Mouse (Mus musculus): Measurements from ENCODE around the gene Hist1h4f. TPM values are rescaled to one million over a fixed set of nuclear protein-coding genes. Genes with fewer than 3 reads are reported as not detected.
"Not testable (repeated sequence)": the region's sequence is repeated elsewhere in the genome, so short reads cannot be mapped to it uniquely, and the experiment has no call there.

Gene Hist1h4f
- total RNA-seq, 2 experiments from 2014 or later, result 135 to 161 TPM

DNA sequence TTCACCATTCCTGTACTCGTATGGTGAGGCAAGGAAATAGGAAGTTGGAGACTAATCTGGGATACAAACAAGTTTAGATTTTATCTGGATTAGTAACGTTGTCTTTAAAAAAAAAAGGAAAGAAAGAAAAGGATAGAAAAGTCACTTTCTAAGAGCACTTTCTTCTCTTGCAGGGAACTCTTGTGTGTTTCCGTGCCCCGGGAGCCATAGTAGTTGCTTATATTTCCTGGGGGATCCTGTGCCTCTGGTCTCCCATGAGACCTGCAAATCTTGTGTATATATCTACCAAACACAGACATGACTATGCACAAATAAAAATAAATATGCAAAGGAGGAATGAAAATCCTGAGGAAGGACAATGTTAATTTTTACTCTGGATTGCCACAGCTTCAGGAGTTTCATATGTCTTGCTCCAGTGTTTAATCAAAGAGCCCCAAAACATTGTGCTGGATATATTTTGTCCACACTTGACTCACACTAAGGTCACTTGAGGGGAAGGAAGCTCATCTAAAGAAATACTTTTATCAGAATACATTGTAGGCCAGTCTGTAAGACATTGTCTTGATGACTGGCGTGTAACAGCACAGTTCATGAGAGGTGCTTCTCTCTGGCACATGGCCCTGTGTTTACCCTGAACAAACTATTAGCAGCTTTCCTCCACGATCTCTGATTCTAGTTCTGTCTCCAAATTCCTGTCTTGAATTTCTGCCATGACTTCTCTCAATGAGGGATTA is 25.6 kb upstream of the Hist1h4f start:
- DNase-seq (ENCODE audit: low spot score in 2 of 2), result no peak

DNA sequence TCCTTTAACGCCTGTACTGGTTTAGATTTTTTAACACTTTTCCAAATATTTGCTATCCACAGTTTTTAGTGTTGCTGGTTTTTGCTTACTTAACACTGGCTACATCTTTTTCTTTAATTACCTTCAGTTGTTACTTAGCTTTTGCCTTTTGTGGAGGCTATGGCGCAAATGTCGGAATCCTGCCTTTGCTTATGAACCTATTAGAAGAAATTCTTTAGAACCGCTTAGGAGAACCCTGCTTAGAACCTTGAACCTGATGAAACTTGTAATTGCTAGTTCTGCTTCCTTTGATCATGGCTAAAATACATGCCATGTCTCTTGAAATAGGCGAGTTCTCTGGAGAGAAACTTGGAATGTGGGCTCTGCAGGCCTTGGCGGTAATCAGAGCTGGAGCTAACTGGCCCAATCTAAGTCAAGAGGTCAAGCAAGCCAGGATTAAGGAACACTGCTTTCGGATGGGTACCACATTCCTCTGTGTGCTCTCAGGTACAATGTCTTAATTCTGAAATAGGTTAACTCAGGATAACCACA is 25.0 kb upstream of the Hist1h4f start:
- DNase-seq (ENCODE audit: low spot score in 2 of 2), result no peak

DNA sequence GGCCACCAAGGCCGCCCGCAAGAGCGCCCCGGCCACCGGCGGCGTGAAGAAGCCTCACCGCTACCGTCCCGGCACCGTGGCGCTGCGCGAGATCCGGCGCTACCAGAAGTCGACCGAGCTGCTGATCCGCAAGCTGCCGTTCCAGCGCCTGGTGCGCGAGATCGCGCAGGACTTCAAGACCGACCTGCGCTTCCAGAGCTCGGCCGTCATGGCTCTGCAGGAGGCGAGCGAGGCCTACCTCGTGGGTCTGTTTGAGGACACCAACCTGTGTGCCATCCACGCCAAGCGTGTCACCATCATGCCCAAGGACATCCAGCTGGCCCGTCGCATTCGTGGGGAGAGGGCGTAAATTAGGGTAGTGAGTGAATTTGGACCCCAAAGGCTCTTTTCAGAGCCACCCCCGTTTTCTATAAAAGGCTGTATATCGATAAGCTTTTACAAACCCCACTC is 24.4 kb upstream of the Hist1h4f start:
- not testable (repeated sequence) for DNase-seq (ENCODE audit: low spot score in 2 of 2)

DNA sequence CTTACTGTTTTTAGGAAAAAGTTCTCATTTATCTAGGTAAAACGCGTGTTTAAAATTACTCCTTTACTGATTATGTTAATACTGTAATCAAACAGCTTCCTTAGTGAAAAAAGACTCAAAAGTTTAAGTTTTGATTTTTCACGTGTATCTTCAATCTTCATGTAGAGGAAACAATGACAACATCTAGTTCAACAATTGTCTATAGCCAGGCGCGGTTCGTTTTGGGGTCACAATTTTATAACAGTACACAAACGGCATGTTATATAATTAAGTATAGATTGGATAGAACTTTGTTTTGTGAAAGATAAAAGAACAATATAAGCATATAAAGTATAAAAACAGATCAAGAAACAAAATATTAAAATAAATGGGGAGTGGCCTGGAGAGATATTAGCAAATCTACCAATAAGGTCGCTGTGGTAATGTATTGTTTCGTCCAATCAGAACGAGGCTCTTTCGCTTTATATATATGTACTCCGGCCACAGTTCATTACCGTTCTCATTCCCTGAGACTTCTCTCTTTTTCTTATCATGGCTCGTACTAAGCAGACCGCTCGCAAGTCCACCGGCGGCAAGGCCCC is 23.9 kb upstream of the Hist1h4f start, which contains the start of gene Hist1h3d:
Gene Hist1h3d, plus strand, starts transcription at position 493 of the 581 bp plus-strand sequence.
- peak; percentile 64 to 87 for DNase-seq (ENCODE audit: low spot score in 2 of 2)

DNA sequence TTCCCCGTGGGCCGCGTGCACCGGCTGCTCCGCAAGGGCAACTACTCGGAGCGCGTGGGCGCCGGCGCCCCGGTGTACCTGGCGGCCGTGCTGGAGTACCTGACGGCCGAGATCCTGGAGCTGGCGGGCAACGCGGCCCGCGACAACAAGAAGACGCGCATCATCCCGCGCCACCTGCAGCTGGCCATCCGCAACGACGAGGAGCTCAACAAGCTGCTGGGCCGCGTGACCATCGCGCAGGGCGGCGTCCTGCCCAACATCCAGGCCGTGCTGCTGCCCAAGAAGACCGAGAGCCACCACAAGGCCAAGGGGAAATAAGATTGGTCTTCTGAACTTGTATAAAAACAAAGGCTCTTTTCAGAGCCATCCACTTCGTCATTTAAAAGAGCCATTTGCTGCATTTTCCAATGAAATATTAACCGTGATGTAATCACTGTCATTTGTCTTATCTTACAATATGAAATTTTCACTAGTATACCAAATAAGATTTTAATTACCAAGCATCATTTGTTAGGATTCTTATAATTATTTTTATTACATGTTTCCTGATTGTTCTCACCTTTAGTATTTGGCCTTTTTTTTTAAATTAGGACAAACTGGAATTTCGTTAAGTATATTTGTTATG is 23.2 kb upstream of the Hist1h4f start:
- DNase-seq (ENCODE audit: low spot score in 2 of 2), result not testable (repeated sequence)

DNA sequence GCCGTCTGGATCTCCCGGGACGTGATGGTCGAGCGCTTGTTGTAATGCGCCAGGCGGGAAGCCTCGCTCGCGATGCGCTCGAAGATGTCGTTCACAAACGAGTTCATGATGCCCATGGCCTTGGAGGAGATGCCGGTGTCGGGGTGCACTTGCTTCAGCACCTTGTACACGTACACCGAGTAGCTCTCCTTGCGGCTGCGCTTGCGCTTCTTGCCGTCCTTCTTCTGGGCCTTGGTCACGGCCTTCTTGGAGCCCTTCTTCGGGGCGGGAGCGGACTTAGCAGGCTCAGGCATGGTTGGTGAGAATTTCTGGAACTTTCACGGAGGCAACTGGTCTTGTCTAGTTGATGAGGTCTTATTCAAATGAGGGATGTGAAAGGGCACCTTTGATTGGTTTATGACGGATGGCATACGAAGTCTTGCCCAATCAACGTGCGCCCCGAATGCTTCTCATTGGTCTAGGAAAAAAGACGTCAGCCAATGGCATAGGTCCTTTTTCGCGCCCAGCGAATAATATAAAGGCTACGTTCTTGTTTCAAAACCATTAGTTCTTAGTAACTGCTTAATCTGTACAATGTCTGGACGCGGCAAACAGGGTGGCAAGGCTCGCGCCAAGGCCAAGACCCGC is 22.6 kb upstream of the Hist1h4f start, which contains the start of the genes Hist1h2bf and Hist1h2ad:
Gene Hist1h2bf, minus strand, starts transcription at position 299 of the 627 bp plus-strand sequence.
Gene Hist1h2ad, plus strand, starts transcription at position 484 of the 627 bp plus-strand sequence.
- DNase-seq (ENCODE audit: low spot score in 2 of 2), result peak; percentile 90 to 97

DNA sequence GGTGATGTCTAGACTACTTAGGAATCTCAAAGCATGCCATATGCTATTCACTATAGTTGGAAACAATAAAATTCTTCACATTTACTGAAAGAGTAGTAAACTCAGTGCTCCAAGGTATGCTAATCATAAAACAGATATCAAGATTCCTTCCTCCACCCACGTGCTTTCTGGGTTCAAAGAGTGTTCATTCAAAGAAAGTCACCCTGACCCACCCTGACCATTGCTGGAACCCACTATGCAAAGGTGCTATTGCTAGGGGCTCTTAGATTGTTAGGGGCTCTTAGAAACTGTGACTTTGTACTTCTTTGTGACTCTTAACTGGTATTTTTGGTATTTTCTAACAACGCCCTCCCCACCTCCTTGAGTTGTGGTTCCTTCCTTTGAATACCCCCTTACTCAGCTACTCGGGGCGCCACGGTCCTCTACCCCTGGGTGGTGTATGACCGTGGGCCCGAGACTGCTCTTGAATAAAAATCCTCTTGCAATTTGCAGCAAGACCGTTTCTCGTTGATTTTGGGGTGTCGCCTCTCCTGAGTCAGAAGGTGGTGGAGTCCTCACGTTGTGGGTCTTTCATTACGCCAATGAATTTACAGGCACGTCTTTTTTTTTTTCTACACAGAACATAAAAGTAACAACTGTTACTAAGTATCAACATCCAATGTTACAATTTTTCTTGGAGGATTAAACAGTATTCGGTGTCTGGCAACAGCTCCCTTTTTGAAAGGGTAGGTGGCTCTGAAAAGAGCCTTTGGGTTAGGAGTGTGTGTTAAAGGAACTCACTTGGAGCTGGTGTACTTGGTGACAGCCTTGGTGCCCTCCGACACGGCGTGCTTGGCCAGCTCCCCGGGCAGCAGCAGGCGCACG is 21.8 kb upstream of the Hist1h4f start:
- DNase-seq (ENCODE audit: low spot score in 2 of 2), result not testable (repeated sequence)

DNA sequence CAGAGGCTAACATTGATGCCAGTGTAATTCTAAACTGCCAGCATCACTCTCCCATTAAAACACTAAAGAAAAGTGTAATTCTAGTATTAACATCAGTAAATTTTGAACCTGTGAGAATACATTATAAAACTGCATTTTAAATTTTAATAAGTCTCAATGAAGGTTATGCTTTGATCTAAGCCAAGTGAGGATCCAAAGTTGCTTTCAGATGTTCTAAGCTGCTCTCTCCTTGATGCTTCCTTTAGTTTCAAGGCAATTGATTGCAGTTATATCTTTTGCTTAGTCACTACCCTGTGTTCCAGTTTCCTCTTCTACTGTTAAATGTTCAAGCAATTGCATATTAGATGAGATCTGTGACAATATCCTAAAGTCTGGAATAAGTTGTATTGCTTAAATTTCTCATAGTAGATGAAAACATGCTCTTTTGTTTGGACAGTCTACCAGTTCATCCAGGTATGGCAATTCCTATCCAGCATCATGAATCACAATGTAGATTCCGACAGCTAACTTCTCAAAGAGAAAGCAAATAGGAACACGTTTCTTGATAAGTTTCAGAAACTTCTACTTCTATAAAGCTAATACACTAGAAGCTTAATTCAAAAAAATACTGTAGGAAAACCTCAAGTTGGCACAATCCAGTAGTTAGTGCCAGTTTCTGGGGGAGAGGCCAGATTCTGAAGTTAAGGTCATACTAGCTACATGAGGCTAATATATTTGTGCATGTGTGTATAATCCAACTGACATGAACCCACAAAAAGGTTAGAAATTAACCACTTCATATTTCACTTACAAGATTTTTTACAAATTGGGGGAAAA is 21.0 kb upstream of the Hist1h4f start:
- DNase-seq (ENCODE audit: low spot score in 2 of 2), result no peak

DNA sequence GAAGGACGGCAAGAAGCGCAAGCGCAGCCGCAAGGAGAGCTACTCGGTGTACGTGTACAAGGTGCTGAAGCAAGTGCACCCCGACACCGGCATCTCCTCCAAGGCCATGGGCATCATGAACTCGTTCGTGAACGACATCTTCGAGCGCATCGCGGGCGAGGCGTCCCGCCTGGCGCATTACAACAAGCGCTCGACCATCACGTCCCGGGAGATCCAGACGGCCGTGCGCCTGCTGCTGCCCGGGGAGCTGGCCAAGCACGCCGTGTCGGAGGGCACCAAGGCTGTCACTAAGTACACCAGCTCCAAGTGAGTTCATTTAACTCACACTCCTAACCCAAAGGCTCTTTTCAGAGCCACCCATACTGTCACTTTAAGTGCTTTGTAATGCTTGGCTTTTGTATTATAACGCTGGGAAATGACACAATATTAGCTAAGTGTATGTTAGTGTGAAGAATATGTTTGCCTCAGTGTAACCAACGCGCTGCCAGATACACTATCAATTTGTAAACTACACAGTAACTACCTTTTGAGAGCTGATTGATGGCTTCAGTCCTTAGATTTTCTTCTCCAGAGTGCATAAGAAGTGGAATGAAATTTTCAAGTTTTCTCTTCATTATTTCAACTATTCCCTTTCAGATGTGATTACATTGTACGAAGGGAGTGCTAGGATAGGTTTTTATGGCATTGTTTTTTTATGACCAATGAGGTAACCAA is 20.2 kb upstream of the Hist1h4f start:
- not testable (repeated sequence) for DNase-seq (ENCODE audit: low spot score in 2 of 2)

DNA sequence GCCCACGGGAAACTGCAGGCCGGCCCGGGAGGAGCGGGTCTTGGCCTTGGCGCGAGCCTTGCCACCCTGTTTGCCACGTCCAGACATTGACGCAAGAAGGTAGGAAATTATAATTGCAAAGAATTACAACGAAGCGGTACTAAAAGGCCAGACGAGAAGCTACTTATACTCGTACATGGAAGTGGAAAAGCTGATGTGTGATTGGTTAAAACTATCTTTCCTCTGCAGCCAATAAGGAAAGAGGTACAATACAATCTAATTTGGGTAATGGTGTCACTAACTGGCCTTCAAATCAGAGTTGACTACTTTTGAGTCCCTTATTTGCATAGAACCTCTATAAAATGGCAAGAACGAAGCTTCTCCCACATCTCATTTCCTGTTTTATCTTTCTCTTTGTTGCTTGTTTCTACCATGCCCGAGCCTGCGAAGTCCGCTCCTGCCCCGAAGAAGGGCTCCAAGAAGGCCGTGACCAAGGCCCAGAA is 19.6 kb upstream of the Hist1h4f start, which contains the start of the genes Hist1h2ae and Hist1h2bg:
Gene Hist1h2ae, minus strand, starts transcription at position 199 of the 482 bp plus-strand sequence.
Gene Hist1h2bg, plus strand, starts transcription at position 375 of the 482 bp plus-strand sequence.
- peak; percentile 78 to 88 for DNase-seq (ENCODE audit: low spot score in 2 of 2)

DNA sequence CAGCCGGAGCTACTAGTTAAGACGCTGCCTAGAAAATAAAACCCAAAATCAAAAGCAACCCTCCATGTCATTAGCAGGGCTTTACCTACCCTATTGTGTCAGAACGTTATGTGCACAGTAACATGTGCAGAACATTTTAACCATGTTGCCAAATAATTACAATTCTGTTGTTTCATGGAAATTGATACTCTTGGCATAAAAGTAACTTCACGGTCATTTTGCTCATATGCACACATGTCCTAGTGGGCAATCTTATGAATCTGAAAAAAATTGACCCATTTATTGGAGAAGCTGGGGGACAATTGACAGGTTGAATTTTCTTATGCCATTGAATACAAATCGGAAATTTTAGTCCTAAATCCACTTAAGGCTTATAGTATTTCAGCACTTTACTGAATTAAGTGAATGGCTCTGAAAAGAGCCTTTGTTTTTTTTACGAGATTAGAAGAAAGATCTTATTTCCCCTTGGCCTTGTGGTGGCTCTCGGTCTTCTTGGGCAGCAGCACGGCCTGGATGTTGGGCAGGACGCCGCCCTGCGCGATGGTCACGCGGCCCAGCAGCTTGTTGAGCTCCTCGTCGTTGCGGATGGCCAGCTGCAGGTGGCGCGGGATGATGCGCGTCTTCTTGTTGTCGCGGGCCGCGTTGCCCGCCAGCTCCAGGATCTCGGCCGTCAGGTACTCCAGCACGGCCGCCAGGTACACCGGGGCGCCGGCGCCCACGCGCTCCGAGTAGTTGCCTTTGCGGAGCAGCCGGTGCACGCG is 19.0 kb upstream of the Hist1h4f start:
- not testable (repeated sequence) for DNase-seq (ENCODE audit: low spot score in 2 of 2)

DNA sequence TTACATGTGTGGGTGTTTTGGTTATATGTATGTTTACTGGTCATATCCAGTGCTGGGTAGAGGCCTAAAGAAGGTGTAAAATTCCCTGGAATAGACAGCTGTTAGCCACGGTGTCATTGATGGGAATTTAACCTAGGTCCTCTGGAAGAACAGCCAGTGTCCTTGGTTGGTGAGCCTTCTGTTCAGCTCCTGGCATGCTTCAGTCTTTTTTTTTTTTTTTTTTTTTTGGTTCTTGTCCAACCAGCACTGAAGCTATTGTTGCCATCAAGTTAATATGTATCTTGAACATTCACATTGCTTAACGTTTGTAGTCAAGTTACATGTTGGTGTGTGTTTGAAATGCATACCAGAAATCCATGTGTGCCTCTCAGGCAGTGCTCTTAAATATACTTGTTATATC is 13.0 kb upstream of the Hist1h4f start:
- no peak for DNase-seq (ENCODE audit: low spot score in 2 of 2)

DNA sequence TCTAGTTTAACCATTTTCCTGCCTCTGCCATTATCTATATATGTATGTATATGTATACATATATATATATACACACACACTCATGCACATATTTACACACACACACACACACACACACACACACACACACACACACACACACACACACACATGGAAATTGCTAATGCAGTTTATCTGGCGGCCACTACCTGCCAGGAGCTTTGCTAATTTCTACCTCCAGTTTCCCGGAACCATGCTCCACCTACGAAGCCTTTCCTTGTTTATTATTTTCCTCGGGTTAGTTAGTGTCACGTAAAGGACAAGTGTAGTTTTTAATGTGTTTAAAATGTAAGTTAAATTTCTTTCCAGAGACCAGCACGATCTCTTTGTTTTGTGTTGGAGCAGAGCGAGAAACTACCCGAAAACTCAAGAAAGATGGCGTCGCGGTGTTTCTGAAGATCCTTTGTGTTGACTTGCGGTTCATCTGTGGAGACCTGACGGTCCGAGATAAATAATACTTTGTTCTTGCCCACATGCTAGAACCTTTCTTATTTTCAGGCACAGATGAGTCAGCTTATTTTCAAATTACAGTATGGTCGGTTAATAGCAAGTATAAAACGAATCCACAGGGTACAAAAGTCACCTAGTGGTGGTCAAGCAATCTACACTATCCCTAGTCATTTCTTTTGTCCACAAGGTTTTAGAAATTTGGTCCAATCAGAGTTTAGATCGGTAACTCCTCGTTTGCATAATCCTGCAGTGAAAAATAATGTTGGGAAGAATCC is 11.4 kb upstream of the Hist1h4f start:
- DNase-seq (ENCODE audit: low spot score in 2 of 2), result peak in 1 of 2 experiments; percentile 66

DNA sequence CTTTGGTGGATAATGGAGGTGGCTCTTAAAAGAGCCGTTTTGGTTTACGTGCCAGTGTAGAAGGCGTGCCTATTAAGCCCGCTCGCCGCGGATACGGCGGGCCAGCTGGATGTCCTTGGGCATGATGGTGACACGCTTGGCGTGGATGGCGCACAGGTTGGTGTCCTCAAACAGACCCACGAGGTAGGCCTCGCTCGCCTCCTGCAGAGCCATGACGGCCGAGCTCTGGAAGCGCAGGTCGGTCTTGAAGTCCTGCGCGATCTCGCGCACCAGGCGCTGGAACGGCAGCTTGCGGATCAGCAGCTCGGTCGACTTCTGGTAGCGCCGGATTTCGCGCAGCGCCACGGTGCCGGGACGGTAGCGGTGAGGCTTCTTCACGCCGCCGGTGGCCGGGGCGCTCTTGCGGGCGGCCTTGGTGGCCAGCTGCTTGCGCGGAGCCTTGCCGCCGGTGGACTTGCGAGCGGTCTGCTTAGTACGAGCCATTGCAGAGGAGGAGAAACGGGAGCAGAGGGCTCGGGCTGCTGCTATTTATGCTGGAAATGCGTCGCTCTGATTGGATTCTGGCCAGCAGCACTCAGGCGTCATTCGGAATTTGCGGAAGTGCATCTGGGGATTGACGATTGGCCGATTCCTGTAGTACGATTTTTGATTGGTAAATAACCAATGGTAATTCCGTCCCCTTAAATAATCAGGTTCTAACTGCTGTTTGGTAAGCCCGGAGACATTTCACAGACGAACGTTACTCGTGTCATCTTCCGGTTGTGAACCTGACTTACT is 10.6 kb upstream of the Hist1h4f start, which contains the start of gene Hist1h3e:
Gene Hist1h3e, minus strand, starts transcription at position 487 of the 777 bp plus-strand sequence.
- peak; percentile 92 to 97 for DNase-seq (ENCODE audit: low spot score in 2 of 2)

DNA sequence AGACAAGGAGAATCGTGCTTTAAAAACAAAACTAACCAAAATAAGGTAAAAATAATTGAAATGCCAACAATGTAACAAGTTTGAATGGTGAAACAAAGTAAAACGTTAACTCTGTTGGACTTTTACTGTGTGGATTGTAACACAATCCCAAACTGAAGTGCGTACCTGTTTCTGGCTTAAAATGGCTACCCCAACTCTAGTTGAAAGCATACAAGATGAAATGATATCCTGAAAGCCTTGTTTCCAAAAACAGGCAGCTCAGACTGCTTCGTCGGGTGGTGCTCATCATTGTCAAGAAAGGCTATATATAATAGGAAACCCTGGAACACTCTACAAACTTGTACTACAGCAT is 10.1 kb upstream of the Hist1h4f start:
- not testable (repeated sequence) for DNase-seq (ENCODE audit: low spot score in 2 of 2)

DNA sequence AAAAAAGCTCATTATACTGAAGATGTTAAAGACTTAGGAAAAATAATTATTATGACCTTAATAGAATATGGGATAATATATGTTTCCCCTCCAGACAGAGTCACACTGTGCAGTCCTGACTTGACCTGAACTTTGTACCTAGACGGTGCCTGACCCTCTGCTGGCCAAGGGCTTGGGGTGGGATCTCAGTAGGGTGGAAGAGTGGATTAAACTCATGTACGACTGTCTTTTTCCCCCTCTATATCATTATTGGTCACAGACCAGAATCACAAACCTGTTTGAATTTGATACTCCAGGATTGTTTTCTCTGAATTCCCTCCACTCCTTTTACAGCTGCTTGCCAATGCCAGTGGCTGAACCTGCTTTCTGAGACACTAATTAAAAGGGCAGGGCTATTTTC is 9.3 kb upstream of the Hist1h4f start:
- DNase-seq (ENCODE audit: low spot score in 2 of 2), result not testable (repeated sequence)

All from layer of hippocampus, adult 18-20 months (tissue).